Mouse (Mus musculus) kidney, adult 2 months (tissue): ENCODE measurements around the gene Trim24. TPM values are rescaled to one million over a fixed set of nuclear protein-coding genes. Genes with fewer than 3 reads are reported as not detected.

Experiments used
- DNase-seq: peaks from one replicate; pipeline ENCODE4 v3.0.0; 2021
- H3K27ac ChIP-seq: fragments of 200-500 bp; 2 replicates; pipeline ENCODE4 v1.5.1; 2012; ENCODE audit warnings: low read depth, low read length, control low read depth, inconsistent platforms; ENCODE audit not compliant: insufficient read depth
- H3K27me3 ChIP-seq: fragments of 200-500 bp; replicated peaks from 2 replicates; pipeline ENCODE4 v1.6.1; 2012; ENCODE audit warnings: mild to moderate bottlenecking, moderate library complexity, low read length, inconsistent platforms; ENCODE audit not compliant: control insufficient read depth, insufficient read depth
- H3K36me3 ChIP-seq: fragments of 200-500 bp; 2 replicates; pipeline ENCODE4 v1.6.1; 2012; ENCODE audit warnings: mild to moderate bottlenecking, moderate library complexity, low read length, inconsistent platforms; ENCODE audit not compliant: control insufficient read depth, insufficient read depth
- H3K4me1 ChIP-seq: fragments of 200-500 bp; 2 replicates; pipeline ENCODE4 v1.6.1; 2011; ENCODE audit warnings: low read length; ENCODE audit not compliant: control insufficient read depth, insufficient read depth
- H3K4me3 ChIP-seq: fragments of 200-500 bp; 2 replicates; pipeline ENCODE4 v1.5.1; 2011; ENCODE audit warnings: mild to moderate bottlenecking, low read depth, low read length, control low read depth; ENCODE audit not compliant: insufficient read depth
- CTCF ChIP-seq: fragments of 200-500 bp; conservative IDR thresholded peaks from 2 replicates; pipeline ENCODE4 v1.5.1; 2011; ENCODE audit warnings: low read depth, mild to moderate bottlenecking, control low read depth, low read length, moderate library complexity, mixed read lengths; ENCODE audit not compliant: insufficient read depth, insufficient read length
- POLR2A ChIP-seq: fragments of 200-500 bp; IDR thresholded peaks from one replicate; pipeline ENCODE4 v1.6.1; 2011; ENCODE audit warnings: low read depth, low read length, control low read depth
- WGBS: fragments of 180-500 bp; shearing (Covaris S2); methylation state at CpG from one replicate; pipeline ENCODE4 v1.1.7; 2018; 5-methylcytosine and 5-hydroxymethylcytosine counted together
- polyA plus RNA-seq: library from polyadenylated mRNA; depleted of rRNA; stranded (reverse); fragments of >200 nt; gene quantifications from 2 replicates; pipeline ENCODE4 v1.2.3, GENCODE M21; 2012

Gene Trim24
- polyA plus RNA-seq, 1 experiment, result 14.1 TPM

GRCm38 (mm10) chr6:37900221-37900620 lies 29.6 kb downstream of the Trim24 start:
- H3K36me3 ChIP-seq, result no peaks in the 10 kb centered on the region
- no peaks in the 10 kb centered on the region for H3K27me3 ChIP-seq
- H3K4me1 ChIP-seq, result peaks cover 6% of the 10 kb centered on the region; the same call in 1 of the 2 replicates
- no peak for TF ChIP-seq POLR2A
- no peak for TF ChIP-seq CTCF
- no peak overlapping the region for H3K27ac ChIP-seq
- 78% methylated on average over 2 of the region's 2 CpGs for WGBS
- H3K4me3 ChIP-seq, result no peak overlapping the region
- no peak for DNase-seq

- H3K27me3 ChIP-seq, result no peaks in the 10 kb centered on the region
- 61% methylated on average over 2 of the region's 2 CpGs for WGBS
These were observed 31.2 kb downstream of the Trim24 start for GRCm38 (mm10) chr6:37901791-37902190.

GRCm38 (mm10) chr6:37903810-37904209 lies 33.2 kb downstream of the Trim24 start:
- no peaks in the 10 kb centered on the region for H3K36me3 ChIP-seq
- peaks cover 6% of the 10 kb centered on the region; the same call in 1 of the 2 replicates for H3K4me1 ChIP-seq
- no peaks in the 10 kb centered on the region for H3K27me3 ChIP-seq
- WGBS, result 75% methylated on average over 1 of the region's 1 CpGs
- no peak for DNase-seq
- no peak for TF ChIP-seq POLR2A
- TF ChIP-seq CTCF, result peak; percentile 29; the same call in 1 of the 2 replicates
- H3K4me3 ChIP-seq, result no peak overlapping the region
- no peak overlapping the region for H3K27ac ChIP-seq

More at GRCm38 (mm10) chr6:37901791-37902190, 31.2 kb downstream of the Trim24 start:
- DNase-seq, result peak; percentile 58
- peak overlapping the region; percentile 80 for H3K27ac ChIP-seq
- H3K36me3 ChIP-seq, result no peaks in the 10 kb centered on the region
- peaks cover 6% of the 10 kb centered on the region; the same call in 1 of the 2 replicates for H3K4me1 ChIP-seq
- TF ChIP-seq CTCF (no peak), POLR2A (no peak)
- no peak overlapping the region for H3K4me3 ChIP-seq

- no peak overlapping the region for H3K4me3 ChIP-seq
- H3K27me3 ChIP-seq, result no peaks in the 10 kb centered on the region
- peak; percentile 77 for DNase-seq
- WGBS, result 46% methylated on average over 2 of the region's 2 CpGs
- no peak overlapping the region for H3K27ac ChIP-seq
- H3K36me3 ChIP-seq, result peaks cover 6% of the 10 kb centered on the region
- H3K4me1 ChIP-seq, result peaks cover 2% of the 10 kb centered on the region; the same call in 1 of the 2 replicates
- TF ChIP-seq POLR2A, result no peak
- TF ChIP-seq CTCF, result no peak
These were observed 42.9 kb downstream of the Trim24 start for GRCm38 (mm10) chr6:37913525-37913924.

- WGBS, result 88% methylated on average over 1 of the region's 1 CpGs
- DNase-seq, result no peak
- no peaks in the 10 kb centered on the region for H3K4me1 ChIP-seq
- H3K4me3 ChIP-seq, result no peak overlapping the region
- no peaks in the 10 kb centered on the region; the same call in 1 of the 2 replicates for H3K36me3 ChIP-seq
- H3K27ac ChIP-seq, result no peak overlapping the region
- TF ChIP-seq CTCF (no peak), POLR2A (no peak)
- no peaks in the 10 kb centered on the region for H3K27me3 ChIP-seq
These were observed 54.5 kb downstream of the Trim24 start for GRCm38 (mm10) chr6:37925104-37925503.

GRCm38 (mm10) chr6:37926751-37927150 lies 56.1 kb downstream of the Trim24 start:
- WGBS, result 89% methylated on average over 1 of the region's 1 CpGs
- TF ChIP-seq CTCF (no peak), POLR2A (no peak)
- no peaks in the 10 kb centered on the region for H3K4me1 ChIP-seq
- H3K27me3 ChIP-seq, result no peaks in the 10 kb centered on the region
- no peak for DNase-seq
- H3K4me3 ChIP-seq, result no peak overlapping the region
- H3K36me3 ChIP-seq, result peaks cover 3% of the 10 kb centered on the region
- H3K27ac ChIP-seq, result no peak overlapping the region

- 70% methylated on average over 6 of the region's 6 CpGs for WGBS
- Histone ChIP-seq H3K27ac (no peak overlapping the region), H3K27me3 (no peaks in the 10 kb centered on the region), H3K4me1 (0 out of 2 replicates have a peak, but pooled peaks cover 2% of the 10 kb centered on the region), H3K36me3 (peaks cover 3% of the 10 kb centered on the region), H3K4me3 (no peak overlapping the region)
- TF ChIP-seq CTCF, result no peak
- no peak for TF ChIP-seq POLR2A
- no peak for DNase-seq
These were observed 65.9 kb downstream of the Trim24 start for GRCm38 (mm10) chr6:37936498-37936897.

GRCm38 (mm10) chr6:37951306-37951705 lies 80.7 kb downstream of the Trim24 start:
- H3K27me3 ChIP-seq, result no peaks in the 10 kb centered on the region
- no peak for DNase-seq
- no peaks in the 10 kb centered on the region for H3K4me1 ChIP-seq
- no peak overlapping the region for H3K4me3 ChIP-seq
- TF ChIP-seq CTCF, result no peak
- no peak for TF ChIP-seq POLR2A
- 89% methylated on average over 6 of the region's 6 CpGs for WGBS
- H3K27ac ChIP-seq, result no peak overlapping the region
- peaks cover 4% of the 10 kb centered on the region for H3K36me3 ChIP-seq
